Mouse (Mus musculus): ENCODE measurements at regions not wholly inside any gene's neighbourhood (a gene's known extent, or its start where the extent isn't known, plus 50 kb on each side); places are given as distances from the start of the nearest gene placed in this dataset.

- DNase-seq (ENCODE audit: low read depth, low spot score): no peak
These were observed 687.5 kb upstream of the Pou3f3 start for GRCm38 (mm10) chr1:42008046-42008445.

GRCm38 (mm10) chr1:42012911-42013310 lies 682.7 kb upstream of the Pou3f3 start:
- no peak for DNase-seq (ENCODE audit: low read depth, low spot score)

- no peak for DNase-seq (ENCODE audit: low read depth, low spot score)
These were observed 676.6 kb upstream of the Pou3f3 start for GRCm38 (mm10) chr1:42018966-42019365.

- no peak for DNase-seq (ENCODE audit: low read depth, low spot score)
These were observed 669.8 kb upstream of the Pou3f3 start for GRCm38 (mm10) chr1:42025781-42026180.

GRCm38 (mm10) chr1:42026423-42026822 lies 669.1 kb upstream of the Pou3f3 start:
- no peak for DNase-seq (ENCODE audit: low read depth, low spot score)

GRCm38 (mm10) chr1:42033786-42034185 lies 661.8 kb upstream of the Pou3f3 start:
- DNase-seq (ENCODE audit: low read depth, low spot score): no peak

GRCm38 (mm10) chr1:42035371-42035770 lies 660.2 kb upstream of the Pou3f3 start:
- peak; percentile 84 for DNase-seq (ENCODE audit: low read depth, low spot score)

GRCm38 (mm10) chr1:42041544-42041943 lies 654.0 kb upstream of the Pou3f3 start:
- DNase-seq (ENCODE audit: low read depth, low spot score): no peak

GRCm38 (mm10) chr1:42058494-42058893 lies 637.1 kb upstream of the Pou3f3 start:
- DNase-seq (ENCODE audit: low read depth, low spot score): peak; percentile 98

- DNase-seq (ENCODE audit: low read depth, low spot score): no peak
These were observed 625.5 kb upstream of the Pou3f3 start for GRCm38 (mm10) chr1:42070064-42070463.

GRCm38 (mm10) chr1:42096026-42096425 lies 599.5 kb upstream of the Pou3f3 start:
- no peak for DNase-seq (ENCODE audit: low read depth, low spot score)

GRCm38 (mm10) chr1:42098580-42098979 lies 597.0 kb upstream of the Pou3f3 start:
- no peak for DNase-seq (ENCODE audit: low read depth, low spot score)

GRCm38 (mm10) chr1:42107521-42107920 lies 588.0 kb upstream of the Pou3f3 start:
- DNase-seq (ENCODE audit: low read depth, low spot score): peak; percentile 5

GRCm38 (mm10) chr1:42107925-42108324 lies 587.6 kb upstream of the Pou3f3 start:
- no peak for DNase-seq (ENCODE audit: low read depth, low spot score)

- no peak for DNase-seq (ENCODE audit: low read depth, low spot score)
These were observed 543.3 kb upstream of the Pou3f3 start for GRCm38 (mm10) chr1:42152175-42152790.

- no peak for DNase-seq (ENCODE audit: low read depth, low spot score)
These were observed 542.7 kb upstream of the Pou3f3 start for GRCm38 (mm10) chr1:42152916-42153315.

- DNase-seq (ENCODE audit: low read depth, low spot score): peak; percentile 46
These were observed 527.6 kb upstream of the Pou3f3 start for GRCm38 (mm10) chr1:42167790-42168572.

- no peak for DNase-seq (ENCODE audit: low read depth, low spot score)
These were observed 526.1 kb upstream of the Pou3f3 start for GRCm38 (mm10) chr1:42169505-42169904.

GRCm38 (mm10) chr1:42186295-42186694 lies 509.3 kb upstream of the Pou3f3 start:
- peak; percentile 69 for DNase-seq (ENCODE audit: low read depth, low spot score)

GRCm38 (mm10) chr1:42228098-42228497 lies 467.5 kb upstream of the Pou3f3 start:
- DNase-seq (ENCODE audit: low read depth, low spot score): no peak

GRCm38 (mm10) chr1:42229711-42230110 lies 465.9 kb upstream of the Pou3f3 start:
- DNase-seq (ENCODE audit: low read depth, low spot score): no peak

- DNase-seq (ENCODE audit: low read depth, low spot score): peak; percentile 28
These were observed 465.0 kb upstream of the Pou3f3 start for GRCm38 (mm10) chr1:42230469-42231040.

- DNase-seq (ENCODE audit: low read depth, low spot score): no peak
These were observed 464.5 kb upstream of the Pou3f3 start for GRCm38 (mm10) chr1:42231091-42231490.

Measured in ES-CJ7 (cell line).